Mouse (Mus musculus) layer of hippocampus, adult 18-20 months (tissue): ENCODE data around the gene Stx1b. TPM values are rescaled to one million over a fixed set of nuclear protein-coding genes. Genes with fewer than 3 reads are reported as not detected.

Experiments used
- DNase-seq, 2 experiments: peaks; one replicate each; pipeline ENCODE4 v3.0.0; 2022; ENCODE audit warnings: low spot score in 2 of 2
- total RNA-seq, 2 experiments: library from RNA; stranded (reverse); gene quantifications; 2 replicates each; pipeline ENCODE4 v1.2.3; 2021

Gene Stx1b
- total RNA-seq, 2 experiments from 2014 or later, result 335 to 338 TPM

GRCm38 (mm10) chr7:127817776-127818175 lies 6.6 kb downstream of the Stx1b start:
- no peak for DNase-seq

GRCm38 (mm10) chr7:127817053-127817452 lies 7.3 kb downstream of the Stx1b start:
- DNase-seq, result no peak

- peak; percentile 76 to 81 for DNase-seq
These were observed 8.2 kb downstream of the Stx1b start for GRCm38 (mm10) chr7:127815954-127816821.

- DNase-seq, result no peak
These were observed 9.2 kb downstream of the Stx1b start for GRCm38 (mm10) chr7:127815116-127815665.

- DNase-seq, result peak; percentile 77 to 91
These were observed 10.0 kb downstream of the Stx1b start for GRCm38 (mm10) chr7:127814241-127814921.

- DNase-seq, result no peak
These were observed 10.5 kb downstream of the Stx1b start for GRCm38 (mm10) chr7:127813821-127814220.

- no peak for DNase-seq
These were observed 12.1 kb downstream of the Stx1b start for GRCm38 (mm10) chr7:127812292-127812691.

- DNase-seq, result no peak
These were observed 13.1 kb downstream of the Stx1b start for GRCm38 (mm10) chr7:127811240-127811639.

GRCm38 (mm10) chr7:127810650-127811049 lies 13.7 kb downstream of the Stx1b start:
- no peak for DNase-seq

GRCm38 (mm10) chr7:127809846-127810245 lies 14.5 kb downstream of the Stx1b start:
- DNase-seq, result no peak

- DNase-seq, result no peak
These were observed 15.5 kb downstream of the Stx1b start for GRCm38 (mm10) chr7:127808821-127809220.

- peak in 1 of 2 experiments; percentile 66 for DNase-seq
These were observed 22.0 kb downstream of the Stx1b start for GRCm38 (mm10) chr7:127802313-127802712.

GRCm38 (mm10) chr7:127801010-127801621 lies 23.2 kb downstream of the Stx1b start:
- DNase-seq, result peak in 1 of 2 experiments; percentile 51

GRCm38 (mm10) chr7:127800435-127801009 lies 23.8 kb downstream of the Stx1b start, which contains the start of gene Hsd3b7:
TSS of gene Hsd3b7 (plus strand) at chr7:127800604.
- DNase-seq, result peak; percentile 86 to 89

- no peak for DNase-seq
These were observed 24.6 kb downstream of the Stx1b start for GRCm38 (mm10) chr7:127799738-127800137.

GRCm38 (mm10) chr7:127799211-127799610 lies 25.1 kb downstream of the Stx1b start:
- DNase-seq, result no peak

- no peak for DNase-seq
These were observed 25.8 kb downstream of the Stx1b start for GRCm38 (mm10) chr7:127798591-127798990.

- no peak for DNase-seq
These were observed 27.1 kb downstream of the Stx1b start for GRCm38 (mm10) chr7:127797076-127797845.

- no peak for DNase-seq
These were observed 39.0 kb downstream of the Stx1b start, which contains the start of gene Gm49388 for GRCm38 (mm10) chr7:127785308-127785707. TSS of gene Gm49388 (plus strand) at chr7:127785608.

- no peak for DNase-seq
These were observed 46.0 kb downstream of the Stx1b start for GRCm38 (mm10) chr7:127778350-127778749.
